Mouse (Mus musculus) hindbrain, embryonic 15.5 days (tissue): Measurements from ENCODE around the gene Rtf2. TPM values are rescaled to one million over a fixed set of nuclear protein-coding genes. Genes with fewer than 3 reads are reported as not detected.

Experiments
- ATAC-seq: fragments of 200-750 bp; cut with Nextera tagmentation; 2 replicates; pipeline ENCODE4 v1.8.0; 2017; ENCODE audit warnings: low read depth, moderate number of reproducible peaks, moderate TSS enrichment; ENCODE audit not compliant: low FRiP score
- H3K27ac ChIP-seq: fragments of 300-500 bp; sonication (generic); replicated peaks from 2 replicates; pipeline ENCODE4 v1.5.1; 2015; ENCODE audit warnings: mild to moderate bottlenecking, inconsistent platforms
- H3K27me3 ChIP-seq: fragments of 300-500 bp; sonication (generic); 2 replicates; pipeline ENCODE4 v1.6.1; 2015; ENCODE audit warnings: control low read depth, inconsistent platforms
- H3K36me3 ChIP-seq: fragments of 300-500 bp; sonication (generic); 2 replicates; pipeline ENCODE4 v1.6.1; 2015; ENCODE audit warnings: control low read depth, inconsistent platforms
- H3K4me1 ChIP-seq: fragments of 300-500 bp; sonication (generic); replicated peaks from 2 replicates; pipeline ENCODE4 v1.6.1; 2015; ENCODE audit warnings: control low read depth, inconsistent platforms
- H3K4me2 ChIP-seq: fragments of 300-500 bp; sonication (generic); 2 replicates; pipeline ENCODE4 v1.6.1; 2015; ENCODE audit warnings: moderate library complexity, mild to moderate bottlenecking, inconsistent platforms
- H3K4me3 ChIP-seq: fragments of 300-500 bp; sonication (generic); 2 replicates; pipeline ENCODE4 v1.5.1; 2015; ENCODE audit warnings: mild to moderate bottlenecking, inconsistent platforms
- H3K9ac ChIP-seq: fragments of 300-500 bp; sonication (generic); 2 replicates; pipeline ENCODE4 v1.6.1; 2015; ENCODE audit warnings: inconsistent platforms
- H3K9me3 ChIP-seq: fragments of 300-500 bp; sonication (generic); 2 replicates; pipeline ENCODE4 v1.6.1; 2016; ENCODE audit warnings: control low read depth, inconsistent platforms
- WGBS: fragments of 180-500 bp; shearing (Covaris S2); methylation state at CpG from one replicate; pipeline ENCODE4 v1.1.7; 2015; 5-methylcytosine and 5-hydroxymethylcytosine counted together
- polyA plus RNA-seq: library from polyadenylated mRNA; unstranded; fragments of >200 nt; fragmentation: Nextera tagmentation; extraction: Ambion mirVana; gene quantifications from 2 replicates; pipeline ENCODE4 v1.2.1, GENCODE M21; 2015

Gene Rtf2
- polyA plus RNA-seq, 1 experiment from 2014 or later: 93.1 TPM

DNA sequence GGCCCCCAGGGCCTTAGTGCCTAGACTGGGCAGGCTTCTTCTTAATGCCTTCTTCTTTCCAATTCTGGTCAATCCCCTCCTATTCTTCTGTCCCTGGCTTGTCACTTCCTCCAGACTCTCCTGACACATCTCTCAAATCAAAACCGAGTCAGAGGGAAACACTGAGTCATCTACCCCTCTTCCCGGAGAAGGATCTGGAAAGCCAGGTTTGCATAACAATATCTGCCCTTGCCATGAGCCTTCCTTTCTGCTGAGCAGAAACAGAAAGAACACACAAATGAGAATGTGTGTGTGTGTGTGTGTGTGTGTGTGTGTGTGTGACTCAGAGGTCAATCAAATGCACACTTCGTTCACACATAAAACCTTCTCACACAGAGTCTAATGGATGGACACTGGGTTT, 58.5 kb downstream of the Rtf2 start:
- no peaks in the 10 kb centered on the region for H3K9me3 ChIP-seq
- no peaks in the 10 kb centered on the region for H3K27me3 ChIP-seq
- H3K4me1 ChIP-seq: no peaks in the 10 kb centered on the region
- no peak overlapping the region for H3K4me3 ChIP-seq
- no peak for ATAC-seq
- 30% methylated on average over 3 of the region's 3 CpGs for WGBS
- no peak overlapping the region for H3K9ac ChIP-seq
- H3K27ac ChIP-seq: no peak overlapping the region
- no peaks in the 10 kb centered on the region for H3K36me3 ChIP-seq
- H3K4me2 ChIP-seq: no peak overlapping the region

GRCm38 (mm10) chr2:172500752-172501316, 60.5 kb downstream of the Rtf2 start:
- WGBS: 61% methylated on average over 7 of the region's 7 CpGs
- Histone ChIP-seq H3K4me3 (no peak overlapping the region), H3K36me3 (no peaks in the 10 kb centered on the region), H3K4me2 (no peak overlapping the region), H3K9ac (no peak overlapping the region), H3K27me3 (no peaks in the 10 kb centered on the region), H3K9me3 (no peaks in the 10 kb centered on the region), H3K27ac (no peak overlapping the region), H3K4me1 (no peaks in the 10 kb centered on the region)
- no peak for ATAC-seq

GRCm38 (mm10) chr2:172501341-172501740, 61.0 kb downstream of the Rtf2 start:
- WGBS: 5% methylated on average over 4 of the region's 4 CpGs
- Histone ChIP-seq H3K9ac (no peak overlapping the region), H3K4me3 (no peak overlapping the region), H3K4me2 (no peak overlapping the region), H3K27ac (no peak overlapping the region), H3K4me1 (no peaks in the 10 kb centered on the region), H3K36me3 (no peaks in the 10 kb centered on the region), H3K27me3 (no peaks in the 10 kb centered on the region), H3K9me3 (no peaks in the 10 kb centered on the region)
- no peak for ATAC-seq

GRCm38 (mm10) chr2:172502168-172502567, 61.8 kb downstream of the Rtf2 start:
- WGBS: 80% methylated on average over 14 of the region's 14 CpGs

GRCm38 (mm10) chr2:172506121-172506520, 65.8 kb downstream of the Rtf2 start:
- no peak for ATAC-seq
- Histone ChIP-seq H3K4me2 (no peak overlapping the region), H3K27me3 (no peaks in the 10 kb centered on the region), H3K27ac (no peak overlapping the region), H3K4me1 (no peaks in the 10 kb centered on the region), H3K9ac (no peak overlapping the region), H3K9me3 (no peaks in the 10 kb centered on the region), H3K4me3 (no peak overlapping the region), H3K36me3 (no peaks in the 10 kb centered on the region)
- 90% methylated on average over 7 of the region's 7 CpGs for WGBS

More at GRCm38 (mm10) chr2:172502168-172502567, 61.8 kb downstream of the Rtf2 start:
- Histone ChIP-seq H3K9me3 (no peaks in the 10 kb centered on the region), H3K4me2 (no peak overlapping the region), H3K4me3 (no peak overlapping the region), H3K9ac (no peak overlapping the region), H3K36me3 (no peaks in the 10 kb centered on the region), H3K27me3 (no peaks in the 10 kb centered on the region), H3K27ac (no peak overlapping the region), H3K4me1 (no peaks in the 10 kb centered on the region)
- ATAC-seq: no peak

DNA sequence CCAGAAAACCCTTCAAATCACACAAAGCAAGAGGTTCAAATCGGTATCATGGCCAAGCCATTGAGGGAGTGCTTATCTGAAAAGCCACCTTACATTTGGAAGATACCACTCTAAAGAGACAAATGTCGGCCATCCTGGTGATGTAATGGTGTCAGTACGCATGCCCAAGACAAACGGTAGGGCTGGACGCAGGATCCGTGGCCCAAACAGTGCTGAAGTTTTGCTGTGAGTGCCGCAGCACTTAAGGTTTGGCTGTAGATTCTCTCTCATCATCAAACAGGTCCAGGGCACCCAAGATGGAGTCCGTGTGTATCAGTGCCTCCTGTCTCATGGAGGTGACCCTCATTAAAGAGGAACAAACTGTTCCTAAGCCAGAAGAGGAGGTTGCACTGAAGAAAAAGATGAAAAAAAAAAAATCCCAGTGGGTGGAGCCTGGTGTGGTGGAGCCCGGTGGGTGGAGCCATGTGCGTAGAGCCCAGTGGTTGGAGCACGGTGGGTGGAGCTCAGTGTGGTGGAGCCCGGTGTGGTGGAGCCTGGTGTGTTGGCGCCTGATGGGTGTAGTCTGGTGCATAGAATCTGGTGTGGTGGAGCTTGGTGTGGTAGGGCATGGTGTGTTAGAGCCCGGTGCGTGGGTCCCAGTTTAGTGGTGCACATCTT, 69.8 kb downstream of the Rtf2 start:
- Histone ChIP-seq H3K4me2 (no peak overlapping the region), H3K4me3 (no peak overlapping the region), H3K27me3 (no peaks in the 10 kb centered on the region), H3K36me3 (no peaks in the 10 kb centered on the region), H3K9me3 (no peaks in the 10 kb centered on the region), H3K27ac (no peak overlapping the region), H3K4me1 (no peaks in the 10 kb centered on the region), H3K9ac (no peak overlapping the region)
- no peak for ATAC-seq
- WGBS: 93% methylated on average over 15 of the region's 15 CpGs

DNA sequence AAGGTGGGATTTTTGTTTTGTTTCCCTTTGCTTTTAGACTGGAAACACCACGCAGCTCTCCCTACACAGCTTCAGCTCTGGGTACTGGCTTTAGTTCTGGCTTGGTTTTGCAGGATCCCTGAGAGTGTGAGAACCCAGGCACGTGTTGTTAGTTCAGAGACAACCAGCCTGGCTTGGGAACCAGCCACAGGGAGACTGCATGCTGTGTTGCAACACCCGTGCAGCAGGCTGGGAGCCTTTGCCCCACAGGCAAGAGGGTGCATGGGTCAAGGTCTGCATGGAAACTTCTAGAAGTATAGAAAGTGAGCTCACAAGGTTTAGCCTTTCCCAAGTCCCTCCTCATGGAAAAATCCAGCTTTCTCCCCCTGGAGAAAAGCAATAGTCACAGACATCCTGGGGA, 70.5 kb downstream of the Rtf2 start:
- no peak for ATAC-seq
- Histone ChIP-seq H3K27me3 (no peaks in the 10 kb centered on the region), H3K4me2 (no peak overlapping the region), H3K4me3 (no peak overlapping the region), H3K27ac (no peak overlapping the region), H3K4me1 (no peaks in the 10 kb centered on the region), H3K9ac (no peak overlapping the region), H3K9me3 (no peaks in the 10 kb centered on the region), H3K36me3 (no peaks in the 10 kb centered on the region)
- WGBS: 59% methylated on average over 3 of the region's 3 CpGs

- H3K27me3 ChIP-seq: peaks cover 2% of the 10 kb centered on the region; the same call in 1 of the 2 replicates
- no peak for ATAC-seq
- H3K9me3 ChIP-seq: no peaks in the 10 kb centered on the region
- 24% methylated on average over 11 of the region's 11 CpGs for WGBS
- H3K36me3 ChIP-seq: no peaks in the 10 kb centered on the region
- no peak overlapping the region for H3K27ac ChIP-seq
- H3K4me3 ChIP-seq: no peak overlapping the region
- no peak overlapping the region for H3K9ac ChIP-seq
- no peaks in the 10 kb centered on the region for H3K4me1 ChIP-seq
- no peak overlapping the region for H3K4me2 ChIP-seq
These were observed 76.1 kb downstream of the Rtf2 start for GRCm38 (mm10) chr2:172516407-172516992.

Other genes starting within 250 kb of the Rtf2 start
- 0.08 and 0.21 TPM in 2 replicates for gene Mc3r, start 192.1 kb upstream of the Rtf2 start, polyA plus RNA-seq
- 17.8 and 19.2 TPM in 2 replicates for gene Fam210b, start 95.0 kb upstream of the Rtf2 start, polyA plus RNA-seq
- gene Aurka, start 70.0 kb upstream of the Rtf2 start, polyA plus RNA-seq: 21.4 and 24.5 TPM in 2 replicates
- 22.4 and 25.1 TPM in 2 replicates for gene Cstf1, start 69.9 kb upstream of the Rtf2 start, polyA plus RNA-seq
- 0.13 and 0.20 TPM in 2 replicates for gene Cass4, start 46.8 kb upstream of the Rtf2 start, polyA plus RNA-seq
- gene Gcnt7, start 18.0 kb downstream of the Rtf2 start, polyA plus RNA-seq: 1.6 and 1.8 TPM in 2 replicates
- 0.64 TPM in 1 of 2 replicates, not detected in the other for gene Fam209, start 32.0 kb downstream of the Rtf2 start, polyA plus RNA-seq
- 0.28 and 0.78 TPM in 2 replicates for gene Tfap2c, start 109.0 kb downstream of the Rtf2 start, polyA plus RNA-seq